Mouse (Mus musculus): ENCODE measurements around the gene Clrn2. TPM values are rescaled to one million over a fixed set of nuclear protein-coding genes. Genes with fewer than 3 reads are reported as not detected.
A peak's percentile ranks its signal among the peaks of the same experiment; 100 is the strongest.
"Not testable (repeated sequence)": the region's sequence is repeated elsewhere in the genome, so short reads cannot be mapped to it uniquely, and the experiment has no call there.

The Clrn2 gene
- polyA plus RNA-seq (2015; fragmentation: Nextera tagmentation; extraction: Ambion mirVana) = not detected in 2 replicates

GRCm38 (mm10) chr5:45453451-45453850 lies at the start of gene Clrn2:
Gene Clrn2 (plus strand): TSS chr5:45453751.
- H3K27ac ChIP-seq (ENCODE audit: low read length) = no peak within 1 kb of the TSS
- H3K9me3 ChIP-seq (ENCODE audit: low read length) = no peaks in the 10 kb centered on the region
- 45% methylated on average over 6 of the region's 6 CpGs for WGBS
- no peak within 1 kb of the TSS for H3K4me2 ChIP-seq (replicated peaks; ENCODE audit: low read depth, low read length)
- no peaks in the 10 kb centered on the region for H3K36me3 ChIP-seq (ENCODE audit: insufficient read depth, low read length)
- H3K4me3 ChIP-seq (ENCODE audit: low read length) = no peak within 1 kb of the TSS
- no peaks in the 10 kb centered on the region for H3K27me3 ChIP-seq (ENCODE audit: insufficient read depth, low read length)
- no peak for ATAC-seq (ENCODE audit: low FRiP score, low TSS enrichment)
- peaks cover 12% of the 10 kb centered on the region for H3K4me1 ChIP-seq (ENCODE audit: insufficient read depth, low read length)
- H3K9ac ChIP-seq (replicated peaks; ENCODE audit: low read length) = no peak within 1 kb of the TSS

- H3K27me3 ChIP-seq (ENCODE audit: insufficient read depth, low read length) = no peaks in the 10 kb centered on the region
- H3K27ac ChIP-seq (ENCODE audit: low read length) = no peak overlapping the region
- no peak overlapping the region for H3K4me3 ChIP-seq (ENCODE audit: low read length)
- 84% methylated on average over 2 of the region's 2 CpGs for WGBS
- no peak for ATAC-seq (ENCODE audit: low FRiP score, low TSS enrichment)
- no peak overlapping the region for H3K9ac ChIP-seq (replicated peaks; ENCODE audit: low read length)
- H3K4me1 ChIP-seq (ENCODE audit: insufficient read depth, low read length) = no peaks in the 10 kb centered on the region
- H3K9me3 ChIP-seq (ENCODE audit: low read length) = no peaks in the 10 kb centered on the region
- no peak overlapping the region for H3K4me2 ChIP-seq (replicated peaks; ENCODE audit: low read depth, low read length)
- no peaks in the 10 kb centered on the region for H3K36me3 ChIP-seq (ENCODE audit: insufficient read depth, low read length)
These were observed 47.4 kb upstream of the Clrn2 start for GRCm38 (mm10) chr5:45406129-45406528.

- no peaks in the 10 kb centered on the region for H3K4me1 ChIP-seq (ENCODE audit: insufficient read depth, low read length)
- ATAC-seq (ENCODE audit: low FRiP score, low TSS enrichment) = no peak
- H3K9ac ChIP-seq (replicated peaks; ENCODE audit: low read length) = no peak overlapping the region
- 94% methylated on average over 3 of the region's 3 CpGs for WGBS
- H3K9me3 ChIP-seq (ENCODE audit: low read length) = no peaks in the 10 kb centered on the region
- H3K36me3 ChIP-seq (ENCODE audit: insufficient read depth, low read length) = no peaks in the 10 kb centered on the region
- no peak overlapping the region for H3K27ac ChIP-seq (ENCODE audit: low read length)
- no peaks in the 10 kb centered on the region for H3K27me3 ChIP-seq (ENCODE audit: insufficient read depth, low read length)
- no peak overlapping the region for H3K4me3 ChIP-seq (ENCODE audit: low read length)
- H3K4me2 ChIP-seq (replicated peaks; ENCODE audit: low read depth, low read length) = no peak overlapping the region
These were observed 37.1 kb upstream of the Clrn2 start for GRCm38 (mm10) chr5:45416478-45416877.

DNA sequence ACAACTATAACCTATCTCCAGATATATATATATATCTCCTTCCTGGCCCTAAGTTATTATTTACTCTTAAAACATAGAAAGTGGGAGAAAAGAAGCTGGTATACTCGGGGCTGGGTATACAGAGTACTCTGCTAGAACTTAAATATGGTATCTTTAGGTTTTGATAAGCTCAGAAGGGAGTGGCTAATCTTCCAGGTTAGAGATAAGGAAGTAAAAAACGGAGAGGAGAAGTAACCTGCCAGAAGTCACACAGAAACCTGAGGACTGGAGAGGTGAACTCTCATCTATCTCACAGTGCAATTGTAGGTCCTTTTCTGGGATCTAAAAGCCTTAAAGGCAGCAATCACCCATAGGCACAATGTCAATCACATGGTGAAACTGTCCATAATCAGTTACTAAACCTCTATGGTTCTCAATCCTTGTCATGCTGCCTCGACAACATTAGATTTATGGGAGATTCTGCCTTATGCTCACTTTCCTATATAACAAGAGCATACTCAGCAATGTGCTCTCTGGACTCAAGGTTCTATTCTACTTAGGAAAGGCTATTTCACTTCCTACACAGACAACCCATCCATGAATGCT lies 35.6 kb upstream of the Clrn2 start:
- Histone ChIP-seq H3K27me3 (ENCODE audit: insufficient read depth, low read length) (no peaks in the 10 kb centered on the region), H3K4me3 (ENCODE audit: low read length) (no peak overlapping the region), H3K9me3 (ENCODE audit: low read length) (no peaks in the 10 kb centered on the region), H3K27ac (ENCODE audit: low read length) (no peak overlapping the region), H3K36me3 (ENCODE audit: insufficient read depth, low read length) (no peaks in the 10 kb centered on the region), H3K4me2 (replicated peaks; ENCODE audit: low read depth, low read length) (no peak overlapping the region), H3K9ac (replicated peaks; ENCODE audit: low read length) (no peak overlapping the region), H3K4me1 (ENCODE audit: insufficient read depth, low read length) (no peaks in the 10 kb centered on the region)
- ATAC-seq (ENCODE audit: low FRiP score, low TSS enrichment) = no peak
- WGBS = 76% methylated on average over 3 of the region's 3 CpGs

DNA sequence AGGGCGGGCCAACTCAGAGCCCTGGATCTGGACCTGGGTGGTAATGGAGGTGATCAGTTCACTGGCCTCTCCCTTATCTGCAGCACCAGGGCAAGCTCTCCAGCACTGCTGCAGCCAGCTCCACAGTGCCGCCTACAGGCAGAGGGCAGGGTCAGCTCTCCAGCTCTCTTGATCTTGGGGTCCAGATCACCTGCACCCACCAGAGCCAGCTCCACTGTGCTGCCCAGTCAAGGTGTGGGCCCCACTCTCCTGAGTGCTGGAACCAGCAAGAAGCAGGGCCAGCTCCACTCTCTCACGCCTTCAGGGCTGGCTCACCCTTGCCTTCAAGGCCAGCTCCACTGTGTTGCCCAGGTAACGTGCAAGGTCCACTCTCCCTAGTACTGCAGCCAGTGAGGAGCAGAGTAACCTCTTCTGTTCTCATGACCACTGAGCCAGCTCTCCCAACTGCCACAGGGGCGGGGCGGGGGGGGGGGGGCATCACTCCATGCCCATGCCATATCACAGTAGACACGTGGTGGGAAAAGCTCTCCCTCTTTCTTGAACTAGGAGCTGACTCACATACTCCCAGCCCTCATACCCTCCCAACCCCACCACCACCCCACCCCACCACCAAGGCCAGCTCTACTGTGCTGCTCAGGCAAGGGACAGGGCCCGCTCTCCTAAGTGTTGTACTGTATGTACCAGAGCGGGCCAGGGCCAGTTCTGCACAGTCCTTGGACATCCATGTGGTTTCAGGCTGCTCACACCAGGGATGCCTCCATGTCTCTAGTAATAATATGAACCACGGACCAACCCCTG lies 33.5 kb upstream of the Clrn2 start:
- H3K36me3 ChIP-seq (ENCODE audit: insufficient read depth, low read length) = no peaks in the 10 kb centered on the region
- no peak overlapping the region for H3K9ac ChIP-seq (replicated peaks; ENCODE audit: low read length)
- H3K27ac ChIP-seq (ENCODE audit: low read length) = no peak overlapping the region
- no peaks in the 10 kb centered on the region for H3K4me1 ChIP-seq (ENCODE audit: insufficient read depth, low read length)
- WGBS = 81% methylated on average over 10 of the region's 10 CpGs
- no peak overlapping the region for H3K4me3 ChIP-seq (ENCODE audit: low read length)
- no peaks in the 10 kb centered on the region for H3K9me3 ChIP-seq (ENCODE audit: low read length)
- ATAC-seq (ENCODE audit: low FRiP score, low TSS enrichment) = peak; percentile 60
- H3K27me3 ChIP-seq (ENCODE audit: insufficient read depth, low read length) = no peaks in the 10 kb centered on the region
- no peak overlapping the region for H3K4me2 ChIP-seq (replicated peaks; ENCODE audit: low read depth, low read length)

GRCm38 (mm10) chr5:45421881-45422844 lies 31.4 kb upstream of the Clrn2 start:
- no peak for ATAC-seq (ENCODE audit: low FRiP score, low TSS enrichment)
- no peaks in the 10 kb centered on the region for H3K36me3 ChIP-seq (ENCODE audit: insufficient read depth, low read length)
- 70% methylated on average over 12 of the region's 12 CpGs for WGBS
- no peaks in the 10 kb centered on the region for H3K9me3 ChIP-seq (ENCODE audit: low read length)
- no peaks in the 10 kb centered on the region for H3K27me3 ChIP-seq (ENCODE audit: insufficient read depth, low read length)
- no peak overlapping the region for H3K4me3 ChIP-seq (ENCODE audit: low read length)
- H3K4me2 ChIP-seq (replicated peaks; ENCODE audit: low read depth, low read length) = no peak overlapping the region
- no peaks in the 10 kb centered on the region for H3K4me1 ChIP-seq (ENCODE audit: insufficient read depth, low read length)
- no peak overlapping the region for H3K27ac ChIP-seq (ENCODE audit: low read length)
- H3K9ac ChIP-seq (replicated peaks; ENCODE audit: low read length) = no peak overlapping the region

- no peak overlapping the region for H3K9ac ChIP-seq (replicated peaks; ENCODE audit: low read length)
- no peaks in the 10 kb centered on the region for H3K9me3 ChIP-seq (ENCODE audit: low read length)
- 37% methylated on average over 8 of the region's 8 CpGs for WGBS
- H3K36me3 ChIP-seq (ENCODE audit: insufficient read depth, low read length) = no peaks in the 10 kb centered on the region
- H3K4me1 ChIP-seq (ENCODE audit: insufficient read depth, low read length) = no peaks in the 10 kb centered on the region
- H3K4me2 ChIP-seq (replicated peaks; ENCODE audit: low read depth, low read length) = no peak overlapping the region
- no peak overlapping the region for H3K4me3 ChIP-seq (ENCODE audit: low read length)
- no peaks in the 10 kb centered on the region for H3K27me3 ChIP-seq (ENCODE audit: insufficient read depth, low read length)
- peak; percentile 84 for ATAC-seq (ENCODE audit: low FRiP score, low TSS enrichment)
- H3K27ac ChIP-seq (ENCODE audit: low read length) = no peak overlapping the region
These were observed 29.3 kb upstream of the Clrn2 start for GRCm38 (mm10) chr5:45424021-45424886.

- not testable (repeated sequence) for H3K27ac ChIP-seq (ENCODE audit: low read length); ATAC-seq (ENCODE audit: low FRiP score, low TSS enrichment); H3K9me3 ChIP-seq (ENCODE audit: low read length); H3K4me1 ChIP-seq (ENCODE audit: insufficient read depth, low read length); H3K27me3 ChIP-seq (ENCODE audit: insufficient read depth, low read length); H3K4me2 ChIP-seq (replicated peaks; ENCODE audit: low read depth, low read length); H3K4me3 ChIP-seq (ENCODE audit: low read length); H3K9ac ChIP-seq (replicated peaks; ENCODE audit: low read length); H3K36me3 ChIP-seq (ENCODE audit: insufficient read depth, low read length)
- WGBS = 42% methylated on average over 1 of the region's 1 CpGs
These were observed 27.8 kb upstream of the Clrn2 start for GRCm38 (mm10) chr5:45425771-45426170.

- H3K4me3 ChIP-seq (ENCODE audit: low read length) = no peak overlapping the region
- ATAC-seq (ENCODE audit: low FRiP score, low TSS enrichment) = no peak
- no peak overlapping the region for H3K9ac ChIP-seq (replicated peaks; ENCODE audit: low read length)
- no peaks in the 10 kb centered on the region for H3K4me1 ChIP-seq (ENCODE audit: insufficient read depth, low read length)
- 82% methylated on average over 1 of the region's 1 CpGs for WGBS
- H3K4me2 ChIP-seq (replicated peaks; ENCODE audit: low read depth, low read length) = no peak overlapping the region
- peaks cover 4% of the 10 kb centered on the region; the same call in 1 of the 2 replicates for H3K36me3 ChIP-seq (ENCODE audit: insufficient read depth, low read length)
- no peak overlapping the region for H3K27ac ChIP-seq (ENCODE audit: low read length)
- H3K27me3 ChIP-seq (ENCODE audit: insufficient read depth, low read length) = no peaks in the 10 kb centered on the region
- no peaks in the 10 kb centered on the region for H3K9me3 ChIP-seq (ENCODE audit: low read length)
These were observed 27.0 kb upstream of the Clrn2 start for GRCm38 (mm10) chr5:45426416-45427034.
